Mouse (Mus musculus): Measurements from ENCODE around the gene Crnn.

Crnn gene

DNA sequence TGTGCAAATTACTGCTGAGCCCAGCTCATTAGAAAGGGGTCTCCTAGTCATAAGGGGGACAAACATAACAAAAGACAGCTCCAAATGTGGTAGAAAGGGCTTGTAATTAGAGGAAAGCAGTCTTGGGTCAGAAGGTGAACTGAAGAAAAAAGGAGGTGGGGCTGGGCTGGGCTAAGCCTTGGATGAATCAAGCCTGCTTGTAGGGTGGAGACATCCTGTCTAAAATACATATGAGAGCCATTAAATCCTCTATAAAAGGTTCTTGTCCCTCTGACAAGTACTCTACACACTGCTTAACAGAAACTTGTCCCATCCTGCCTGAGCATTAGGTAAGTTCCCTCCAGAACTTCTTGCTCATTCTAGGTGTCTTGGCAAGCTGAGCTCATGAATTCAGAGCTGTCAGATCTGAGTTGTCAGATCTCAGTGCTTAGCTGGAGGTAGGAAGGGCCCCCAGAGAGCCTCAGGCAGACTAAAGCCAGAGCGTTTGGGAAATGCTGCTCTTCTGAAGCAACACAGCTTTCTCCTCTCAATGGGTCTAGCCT, at the start of gene Crnn:
Gene Crnn (plus strand): TSS at position 278 of the 542 bp plus-strand sequence.
- no peak for DNase-seq

GRCm38 (mm10) chr3:93096447-93096846, 48.1 kb upstream of the Crnn start:
- no peak for DNase-seq

DNA sequence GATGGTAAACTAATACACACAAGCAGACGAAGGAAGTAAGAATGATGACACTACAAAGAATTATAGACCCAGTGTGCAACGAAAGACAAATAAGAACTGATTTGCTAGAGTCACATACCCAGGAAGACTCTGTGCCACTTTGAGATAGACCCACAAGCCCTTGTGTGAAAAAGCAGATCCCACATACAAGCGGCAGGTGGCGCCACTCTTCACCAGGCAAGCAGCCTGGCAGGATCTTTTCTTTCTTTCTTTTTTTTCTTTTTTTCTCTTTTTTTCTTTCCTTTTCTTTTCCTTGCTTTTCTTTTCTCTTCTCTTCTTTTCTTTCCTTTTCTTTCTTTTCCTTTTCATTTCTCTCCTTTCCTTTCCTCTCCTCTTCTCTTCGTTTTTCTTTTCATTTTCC, 32.9 kb upstream of the Crnn start:
- no peak for DNase-seq

DNA sequence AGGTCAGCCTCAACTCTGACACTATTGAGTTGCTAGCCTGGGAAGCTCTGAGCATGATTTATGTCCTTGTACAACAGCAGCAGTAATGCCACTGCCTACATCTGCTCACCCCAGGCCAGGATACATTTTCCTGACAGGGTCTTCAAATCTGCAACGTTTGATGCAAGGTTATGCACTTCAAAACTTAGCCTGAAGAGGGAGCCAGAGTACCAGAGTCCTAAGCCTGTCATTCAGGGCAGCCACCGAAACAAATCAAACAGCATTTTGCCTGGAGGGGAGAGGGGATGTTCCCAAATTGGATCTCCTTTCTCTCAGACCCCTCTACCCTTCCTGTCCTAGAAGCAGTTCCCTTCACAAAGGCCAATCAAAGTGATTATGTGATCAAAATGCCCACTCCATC, 30.1 kb upstream of the Crnn start:
- no peak for DNase-seq

GRCm38 (mm10) chr3:93119101-93119500, 25.5 kb upstream of the Crnn start:
- DNase-seq, result no peak

DNA sequence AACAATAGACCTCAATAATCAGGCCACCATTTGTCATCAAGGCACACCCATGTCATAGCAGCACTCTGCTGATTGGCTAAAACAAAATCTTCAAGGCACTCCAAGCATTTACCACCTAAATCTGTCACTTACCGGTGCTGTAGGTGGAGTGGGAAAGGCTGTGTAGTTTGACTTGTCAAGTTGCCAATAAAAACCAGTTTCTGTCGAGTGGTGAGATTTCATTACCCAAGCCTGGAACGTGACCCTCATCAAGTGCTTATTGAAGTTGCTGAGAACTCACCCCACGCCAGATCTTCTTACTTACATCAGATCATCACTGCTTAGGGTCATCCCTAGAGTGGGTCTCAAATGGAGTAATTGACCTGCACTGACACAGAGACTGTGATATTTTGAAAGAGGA, 16.5 kb upstream of the Crnn start:
- DNase-seq, result no peak

DNA sequence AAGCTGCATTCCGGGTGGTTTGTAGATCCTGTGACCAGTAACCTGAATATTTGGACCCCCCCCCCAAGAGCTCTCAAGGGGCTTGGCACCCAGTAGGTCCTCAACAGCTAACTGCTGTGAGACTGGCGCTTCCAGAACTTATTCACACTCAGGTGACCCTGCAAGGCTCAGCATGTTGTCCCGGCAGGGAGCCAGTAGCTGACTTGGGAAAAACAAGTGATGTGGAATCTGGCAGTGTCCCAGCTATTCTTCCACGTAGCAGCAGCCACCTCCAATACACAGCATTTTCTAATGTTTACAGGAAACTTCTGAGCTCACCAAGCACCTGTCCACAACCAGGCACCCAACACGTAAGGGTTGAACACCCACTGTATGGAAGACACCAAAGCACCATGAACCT, 15.5 kb upstream of the Crnn start:
- peak; percentile 53 for DNase-seq

DNA sequence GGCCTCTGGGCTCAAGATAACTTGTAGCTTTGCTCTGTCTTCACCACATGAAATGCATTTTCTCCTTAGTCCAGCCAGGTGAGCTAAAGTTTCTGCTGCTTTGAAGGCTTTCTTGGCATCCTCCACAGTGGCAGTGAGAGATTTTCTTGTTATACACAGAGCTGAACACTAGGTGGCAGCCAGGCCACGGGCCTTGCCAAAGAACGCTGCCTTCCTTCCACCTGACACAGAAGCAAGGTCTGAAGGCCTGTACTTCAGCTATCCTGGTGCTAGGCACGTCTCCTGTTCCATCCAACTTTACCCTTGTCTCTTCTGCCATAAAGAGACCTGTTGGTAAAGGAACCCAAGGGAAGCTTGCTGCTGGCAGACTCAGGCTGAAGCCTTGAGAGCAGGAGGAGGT, 14.1 kb upstream of the Crnn start:
- DNase-seq, result peak; percentile 41

DNA sequence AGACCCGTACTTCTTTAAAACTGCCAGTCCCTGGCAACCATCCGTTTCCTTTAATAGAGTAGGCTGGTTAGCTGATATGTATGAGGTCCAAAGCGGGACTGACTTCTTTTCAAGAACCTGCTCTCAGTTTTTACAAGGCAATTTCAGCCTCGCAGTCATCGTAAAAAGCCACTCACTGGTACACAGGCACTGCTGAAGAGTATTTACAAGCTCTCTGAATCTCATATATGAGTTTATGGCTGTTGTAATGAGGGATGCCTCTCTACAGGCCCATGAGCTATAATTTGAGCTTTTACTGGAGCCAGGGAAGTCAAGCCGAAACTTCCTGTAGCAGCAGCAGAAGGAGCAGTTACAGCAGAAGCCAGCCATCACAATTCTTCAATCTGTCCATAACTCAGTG, 17.9 kb downstream of the Crnn start:
- no peak for DNase-seq

DNA sequence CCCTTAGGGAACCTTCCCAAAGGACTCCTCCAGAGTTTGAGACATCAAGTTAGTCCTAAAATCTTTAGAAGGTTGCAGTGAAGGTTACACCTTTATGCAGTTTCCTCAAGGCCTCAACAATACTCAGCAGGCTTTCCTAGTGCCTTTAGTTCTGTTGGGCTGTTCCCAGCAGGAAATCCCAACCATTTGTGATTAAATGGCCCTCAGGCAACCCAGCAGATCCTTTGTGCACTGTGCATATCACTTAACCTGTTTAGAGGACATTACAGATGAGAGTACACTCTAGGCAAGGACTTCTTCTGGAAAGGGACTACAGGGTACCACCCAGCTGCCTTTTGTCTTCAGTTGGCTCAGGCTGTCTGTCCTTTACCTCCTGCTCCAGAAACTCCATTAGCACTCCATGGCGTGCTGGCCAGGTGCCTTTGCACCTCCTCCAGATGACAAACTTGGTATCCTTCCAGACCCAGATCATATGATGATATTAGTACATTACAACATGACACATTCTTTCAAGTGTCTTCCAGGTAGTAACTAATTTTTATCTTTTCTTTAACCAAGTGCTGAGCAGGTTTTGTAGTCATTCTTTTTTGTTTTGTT, 18.5 kb downstream of the Crnn start:
- no peak for DNase-seq

- DNase-seq, result no peak
These were observed 36.3 kb downstream of the Crnn start for GRCm38 (mm10) chr3:93180856-93181255.

DNA sequence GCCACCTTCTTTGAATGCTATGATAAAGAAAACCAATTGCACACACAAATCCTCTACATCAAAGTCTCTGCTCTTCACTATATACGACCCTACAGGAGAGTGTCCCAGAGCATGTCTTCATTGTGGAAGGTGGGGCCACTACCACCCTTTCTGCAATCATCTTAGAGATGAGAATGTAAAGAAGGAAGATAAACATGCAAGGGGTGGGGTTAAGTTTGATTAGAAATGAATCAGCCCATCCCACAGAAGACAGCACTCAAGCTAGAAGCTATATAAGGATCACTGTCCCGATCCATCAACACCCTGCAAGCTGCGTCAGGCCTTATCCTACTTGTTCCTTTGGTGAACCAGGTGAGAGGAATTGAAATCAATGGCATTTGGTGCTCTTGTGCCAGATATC, 52.4 kb downstream of the Crnn start, which contains the start of gene Flg2:
Gene Flg2 (plus strand): TSS at position 301 of the 400 bp plus-strand sequence.
- DNase-seq, result no peak
